Mouse (Mus musculus) testis, adult 2 months (tissue): ENCODE data around the gene Pnck.

Experiments used
- CTCF ChIP-seq: fragments of 200-500 bp; IDR thresholded peaks from 2 replicates; pipeline ENCODE4 v1.5.1; 2012; ENCODE audit warnings: low read depth, mild to moderate bottlenecking, inconsistent platforms, low read length, moderate library complexity; ENCODE audit not compliant: control insufficient read depth, insufficient read depth, insufficient replicate concordance
- POLR2A ChIP-seq: fragments of 200-500 bp; IDR thresholded peaks from 2 replicates; pipeline ENCODE4 v1.6.1; 2012; ENCODE audit warnings: low read depth, mild to moderate bottlenecking, inconsistent platforms, low read length, moderate library complexity; ENCODE audit not compliant: control insufficient read depth

DNA sequence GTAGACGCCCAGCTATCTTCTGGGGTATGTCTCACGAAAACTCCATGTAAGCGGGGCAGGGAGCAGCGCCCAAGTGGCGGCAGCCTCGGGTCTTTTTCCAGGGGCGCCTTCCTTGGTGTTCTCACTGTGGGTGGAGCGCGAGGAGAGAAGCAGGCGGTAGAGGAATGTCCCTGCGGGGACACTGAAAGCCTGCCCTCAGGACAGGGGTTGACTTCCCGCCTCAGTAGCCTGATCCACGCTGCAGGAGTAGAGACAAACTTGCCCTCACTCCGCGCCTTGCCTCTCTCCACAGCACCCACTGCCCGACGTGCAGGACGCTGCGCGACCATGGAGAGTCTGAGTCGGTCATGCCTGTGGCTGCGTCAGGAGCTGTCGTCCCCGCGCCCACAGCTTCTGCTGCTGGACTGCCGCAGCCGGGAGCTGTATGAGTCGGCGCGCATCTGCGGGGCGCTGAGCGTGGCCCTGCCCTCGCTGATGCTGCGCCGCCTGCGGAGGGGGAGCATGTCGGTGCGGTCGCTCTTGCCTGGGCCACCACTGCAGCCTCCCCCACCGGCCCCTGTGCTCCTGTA lies 19.9 kb downstream of the Pnck start:
- no peak for TF ChIP-seq CTCF
- TF ChIP-seq POLR2A = no peak
